1 mouse cellular context compared by ENCODE assay signal in the genomic region with DNA sequence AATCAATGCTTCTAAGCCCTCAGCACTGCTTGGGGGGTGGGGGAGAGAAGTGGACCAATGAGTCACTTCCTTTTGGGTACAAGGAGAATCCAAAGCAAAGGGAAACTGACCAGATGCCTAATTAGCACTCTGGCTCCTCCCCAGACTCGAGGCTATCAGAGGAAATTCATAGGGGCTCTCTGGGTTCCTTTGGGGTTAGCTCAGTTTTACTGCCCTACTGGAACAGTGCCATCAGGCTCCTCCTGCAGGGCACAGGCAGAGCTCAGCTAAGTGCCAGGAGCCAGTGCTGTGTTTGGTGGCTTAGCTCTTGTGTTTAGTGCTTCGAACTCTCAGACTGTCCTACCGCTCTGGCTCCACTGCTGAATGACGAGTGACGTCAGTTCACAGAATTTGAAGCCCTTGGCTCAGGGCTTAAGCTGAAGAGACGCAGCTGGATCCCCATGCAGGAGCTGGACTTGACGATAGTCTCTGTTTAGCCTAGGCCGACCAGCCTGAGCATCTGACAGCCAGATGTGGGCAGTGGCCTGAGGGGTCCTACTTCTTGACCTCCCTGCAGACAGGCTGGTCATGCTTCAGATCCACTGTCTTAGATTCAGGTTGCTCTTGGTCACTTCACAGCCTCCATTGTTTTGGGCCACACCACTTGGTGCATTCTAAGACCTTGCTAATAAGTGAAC.
TF ChIP-seq lines count a peak whose summit lies in the region.

No protein-coding gene starts in this region.

TF ChIP-seq in CH12.LX, 34 proteins besides CTCF, POLR2A, EP300 and RAD21:
- TF ChIP-seq UBTF (IDR thresholded peaks at IDR 0.05; ENCODE audit: low read depth, low read length): no peak
- no peak for TF ChIP-seq JUN (IDR thresholded peaks at IDR 0.05; ENCODE audit: insufficient read depth, low read depth, low read length)
- TF ChIP-seq ELF1 (IDR thresholded peaks at IDR 0.05; ENCODE audit: low read depth, low read length): no peak
- no peak for TF ChIP-seq USF1 (IDR thresholded peaks at IDR 0.05; ENCODE audit: low read depth, low read length)
- TF ChIP-seq TBP (conservative IDR thresholded peaks at IDR 0.05; ENCODE audit: low read depth, low read length): no peak
- no peak for TF ChIP-seq CHD2 (IDR thresholded peaks at IDR 0.05; ENCODE audit: low read length)
- no peak for TF ChIP-seq E2F4 (IDR thresholded peaks at IDR 0.05; ENCODE audit: insufficient replicate concordance, low read depth, low read length)
- TF ChIP-seq CHD1 (IDR thresholded peaks at IDR 0.05; ENCODE audit: low read depth, low read length): no peak
- no peak for TF ChIP-seq HCFC1 (IDR thresholded peaks at IDR 0.05; ENCODE audit: low read depth, low read length)
- TF ChIP-seq POLR2AphosphoS2 (IDR thresholded peaks at IDR 0.05; ENCODE audit: low read depth, low read length): no peak
- no peak for TF ChIP-seq MAFK (IDR thresholded peaks at IDR 0.05; ENCODE audit: insufficient replicate concordance, low read length)
- no peak for TF ChIP-seq ZNF384 (IDR thresholded peaks at IDR 0.05; ENCODE audit: low read depth, low read length)
- no peak for TF ChIP-seq MAZ (IDR thresholded peaks at IDR 0.05; ENCODE audit: low read depth, low read length)
- TF ChIP-seq ZMIZ1 (IDR thresholded peaks at IDR 0.05; ENCODE audit: low read depth, low read length): no peak
- TF ChIP-seq ZC3H11A (IDR thresholded peaks at IDR 0.05; ENCODE audit: low read depth, low read length): no peak
- TF ChIP-seq ETS1 (conservative IDR thresholded peaks at IDR 0.05; ENCODE audit: low read depth, low read length): no peak
- no peak for TF ChIP-seq MYC (IDR thresholded peaks at IDR 0.05; ENCODE audit: low read depth, low read length)
- TF ChIP-seq MAX (IDR thresholded peaks at IDR 0.05; ENCODE audit: low read length): no peak
- TF ChIP-seq IRF4 (IDR thresholded peaks at IDR 0.05; ENCODE audit: low read depth, low read length): no peak
